Mouse (Mus musculus): ENCODE results near the gene Map3k14.

DNA sequence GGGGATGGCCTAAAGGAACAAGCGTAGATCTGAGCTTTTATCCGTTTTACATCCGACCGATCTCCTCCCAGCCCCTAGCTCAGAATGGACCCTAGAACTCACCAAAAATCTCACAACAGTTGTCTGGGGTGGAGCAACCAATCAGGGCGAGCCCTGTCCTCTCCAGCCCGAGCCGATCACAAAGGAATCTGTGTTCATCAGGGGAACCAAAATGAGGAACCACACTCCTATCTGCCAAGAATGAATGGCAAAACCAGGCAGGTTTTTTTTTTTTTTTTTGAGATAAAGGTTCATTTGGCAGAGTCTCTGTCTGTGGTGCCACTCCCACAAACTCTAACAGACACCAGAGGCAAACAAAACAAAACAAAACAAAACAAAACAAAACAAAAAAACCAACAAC lies 2.1 kb downstream of the Map3k14 start:
- TF ChIP-seq CTCF (IDR thresholded peaks at IDR 0.05; ENCODE audit: extremely low read depth, insufficient read length, insufficient replicate concordance, low read depth, low read length) (no peak), POLR2A (IDR thresholded peaks at IDR 0.05; ENCODE audit: low read depth, low read length) (no peak)

Measured in small intestine, adult 2 months (tissue).